Mouse (Mus musculus) kidney, adult 2 months (tissue): Measurements from ENCODE around the gene Sf3a2.

Source experiments
- CTCF ChIP-seq: fragments of 200-500 bp; conservative IDR thresholded peaks from 2 replicates; pipeline ENCODE4 v1.5.1; 2011; ENCODE audit warnings: low read depth, mild to moderate bottlenecking, control low read depth, low read length, moderate library complexity, mixed read lengths; ENCODE audit not compliant: insufficient read depth, insufficient read length
- POLR2A ChIP-seq: fragments of 200-500 bp; IDR thresholded peaks from one replicate; pipeline ENCODE4 v1.6.1; 2011; ENCODE audit warnings: low read depth, low read length, control low read depth

DNA sequence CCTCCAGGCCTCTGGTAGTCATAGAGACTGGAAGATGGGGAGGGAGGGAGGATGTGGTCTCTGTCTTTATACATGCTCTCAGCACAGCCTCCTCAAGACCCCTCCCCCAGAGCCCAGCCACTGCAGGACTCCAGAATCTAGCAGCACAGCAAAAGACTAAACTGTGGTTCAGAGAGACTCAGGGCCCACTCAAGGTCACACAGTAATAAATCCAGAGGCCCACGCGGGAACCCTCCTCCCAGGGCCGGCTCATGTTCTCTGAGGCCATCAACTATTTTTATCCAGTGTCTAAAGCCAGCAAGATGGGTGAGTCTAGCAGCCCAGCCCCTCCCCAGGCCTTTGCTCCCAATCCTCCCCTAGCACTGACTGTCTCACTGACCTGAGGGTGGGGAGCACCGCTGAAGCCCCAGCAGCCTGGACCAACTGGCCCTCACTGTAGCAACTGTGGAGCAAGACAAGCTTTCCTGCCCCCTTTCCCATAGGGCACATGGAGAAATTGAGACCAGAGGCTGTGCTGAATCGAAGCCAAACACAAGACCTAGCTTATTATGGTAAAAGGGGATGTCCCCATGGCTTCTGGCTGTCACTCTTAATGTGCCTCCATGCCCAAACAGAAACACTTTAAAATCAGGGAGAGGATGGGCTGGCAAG is 14.5 kb downstream of the Sf3a2 start:
- TF ChIP-seq CTCF: no peak
- no peak for TF ChIP-seq POLR2A
